Mouse (Mus musculus) splenic B cell, adult 2 months (primary cell): ENCODE measurements around the gene Iqgap1.

ENCODE experiments used
- DNase-seq: peaks from one replicate; pipeline ENCODE4 v3.0.0-alpha.2; 2011; ENCODE audit warnings: low read depth, low spot score
- H3K27me3 ChIP-seq: 2 replicates; pipeline ENCODE4 v1.6.1; 2012; ENCODE audit warnings: mild to moderate bottlenecking, low read length, moderate library complexity, mixed read lengths; ENCODE audit not compliant: control insufficient read depth, poor library complexity, insufficient read depth, severe bottlenecking
- H3K36me3 ChIP-seq: 2 replicates; pipeline ENCODE4 v1.6.1; 2012; ENCODE audit warnings: mild to moderate bottlenecking, low read length, moderate library complexity, mixed read lengths; ENCODE audit not compliant: control insufficient read depth, poor library complexity, insufficient read depth, severe bottlenecking

Iqgap1 gene

DNA sequence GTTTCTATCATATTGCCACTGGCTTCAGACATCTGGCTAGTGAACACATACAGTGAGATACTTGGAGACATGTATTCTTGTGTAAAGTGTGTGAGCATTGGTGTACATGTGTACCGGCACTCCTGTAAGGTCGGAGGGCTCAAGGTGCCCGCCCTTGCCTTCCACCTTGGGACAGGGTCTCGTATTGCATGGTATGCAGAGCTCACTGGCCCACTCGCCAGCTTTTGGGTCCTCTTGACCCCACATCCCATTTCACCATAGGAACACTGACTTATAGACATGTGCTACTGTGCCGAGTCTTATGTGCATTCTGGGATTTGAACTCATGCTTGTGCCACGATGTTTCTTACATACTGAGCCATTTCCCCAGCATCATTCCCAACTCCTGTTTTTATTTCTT is 115.4 kb downstream of the Iqgap1 start:
- Histone ChIP-seq H3K27me3 (no peaks in the 10 kb centered on the region), H3K36me3 (peaks cover 14% of the 10 kb centered on the region)
- DNase-seq: no peak

- no peaks in the 10 kb centered on the region for H3K27me3 ChIP-seq
- H3K36me3 ChIP-seq: no peaks in the 10 kb centered on the region
- DNase-seq: no peak
Observed at GRCm38 (mm10) chr7:80704066-80704465, 121.7 kb downstream of the Iqgap1 start.

GRCm38 (mm10) chr7:80702510-80702909 is 123.3 kb downstream of the Iqgap1 start:
- no peak for DNase-seq
- no peaks in the 10 kb centered on the region for H3K27me3 ChIP-seq

DNA sequence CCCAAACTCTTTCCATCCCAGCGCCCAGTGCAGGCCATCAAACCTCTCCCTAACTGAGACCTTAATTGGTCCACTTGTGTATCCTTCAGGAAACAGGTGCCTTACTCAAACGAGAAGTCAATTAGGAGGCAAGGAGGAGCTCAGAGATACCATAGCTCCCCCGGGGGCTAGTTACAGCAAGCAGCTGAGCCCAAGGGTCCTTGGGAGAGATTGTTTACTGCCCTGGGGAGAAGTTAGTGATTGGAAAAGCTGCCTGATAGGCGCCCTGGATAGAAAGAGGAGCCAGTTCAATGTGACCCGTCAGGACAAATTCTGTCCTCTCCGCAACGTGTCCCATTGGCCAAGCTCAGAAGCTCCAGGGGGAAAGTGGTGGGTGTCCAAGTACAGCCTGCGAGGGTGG is 126.1 kb downstream of the Iqgap1 start:
- DNase-seq: no peak
- Histone ChIP-seq H3K27me3 (no peaks in the 10 kb centered on the region), H3K36me3 (no peaks in the 10 kb centered on the region)

More at GRCm38 (mm10) chr7:80702510-80702909, 123.3 kb downstream of the Iqgap1 start:
- no peaks in the 10 kb centered on the region for H3K36me3 ChIP-seq

- H3K36me3 ChIP-seq: no peaks in the 10 kb centered on the region
- no peak for DNase-seq
- H3K27me3 ChIP-seq: no peaks in the 10 kb centered on the region
Observed at GRCm38 (mm10) chr7:80698940-80699339, 126.8 kb downstream of the Iqgap1 start.

- DNase-seq: no peak
- no peaks in the 10 kb centered on the region for H3K36me3 ChIP-seq
- H3K27me3 ChIP-seq: no peaks in the 10 kb centered on the region
Observed at GRCm38 (mm10) chr7:80697859-80698258, 127.9 kb downstream of the Iqgap1 start.

- Histone ChIP-seq H3K36me3 (no peaks in the 10 kb centered on the region), H3K27me3 (no peaks in the 10 kb centered on the region)
- DNase-seq: no peak
Observed at GRCm38 (mm10) chr7:80696903-80697302, 128.9 kb downstream of the Iqgap1 start.

GRCm38 (mm10) chr7:80696334-80696733 is 129.4 kb downstream of the Iqgap1 start:
- no peaks in the 10 kb centered on the region for H3K36me3 ChIP-seq
- no peak for DNase-seq
- no peaks in the 10 kb centered on the region for H3K27me3 ChIP-seq

- no peak for DNase-seq
- no peaks in the 10 kb centered on the region for H3K27me3 ChIP-seq
- no peaks in the 10 kb centered on the region for H3K36me3 ChIP-seq
Observed at GRCm38 (mm10) chr7:80692472-80692871, 133.3 kb downstream of the Iqgap1 start.

DNA sequence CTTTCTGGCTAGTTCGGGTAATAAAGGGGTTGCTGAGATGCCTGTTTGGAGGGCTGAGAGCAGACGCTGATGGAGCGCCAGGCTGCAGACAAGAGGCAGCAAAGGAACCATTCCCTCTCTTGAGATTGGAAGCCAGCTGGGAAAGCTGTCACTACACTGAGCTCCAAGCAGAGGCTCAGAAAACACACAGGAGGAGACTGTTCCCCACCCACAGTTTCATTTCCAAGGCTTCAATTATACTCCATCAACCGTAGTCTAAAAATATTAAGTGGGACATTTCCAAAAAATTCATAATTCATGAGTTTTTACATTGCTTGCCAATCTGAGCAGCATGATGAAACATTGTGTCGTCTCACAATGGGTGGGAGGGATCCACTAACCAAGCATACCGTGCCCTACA is 134.6 kb downstream of the Iqgap1 start:
- H3K27me3 ChIP-seq: no peaks in the 10 kb centered on the region
- no peaks in the 10 kb centered on the region for H3K36me3 ChIP-seq
- DNase-seq: no peak

DNA sequence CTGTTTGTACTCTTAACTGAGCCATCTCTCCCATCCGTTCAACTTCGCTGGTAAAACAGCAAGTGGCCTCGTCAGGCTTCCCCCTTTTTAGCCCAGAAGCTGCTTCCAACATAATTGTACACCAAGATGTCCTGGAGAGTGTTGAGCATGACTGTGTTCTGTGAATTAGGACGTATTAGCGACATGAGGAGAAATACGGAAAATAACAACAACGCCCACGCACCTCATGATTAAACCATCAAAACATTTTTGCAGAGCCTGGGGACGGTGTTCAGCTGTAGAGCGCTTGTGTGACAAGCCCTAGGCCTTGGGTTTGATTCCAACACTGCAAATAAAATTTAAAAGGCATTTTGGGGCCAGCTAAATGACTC is 136.6 kb downstream of the Iqgap1 start:
- DNase-seq: no peak
- H3K36me3 ChIP-seq: no peaks in the 10 kb centered on the region
- H3K27me3 ChIP-seq: no peaks in the 10 kb centered on the region

DNA sequence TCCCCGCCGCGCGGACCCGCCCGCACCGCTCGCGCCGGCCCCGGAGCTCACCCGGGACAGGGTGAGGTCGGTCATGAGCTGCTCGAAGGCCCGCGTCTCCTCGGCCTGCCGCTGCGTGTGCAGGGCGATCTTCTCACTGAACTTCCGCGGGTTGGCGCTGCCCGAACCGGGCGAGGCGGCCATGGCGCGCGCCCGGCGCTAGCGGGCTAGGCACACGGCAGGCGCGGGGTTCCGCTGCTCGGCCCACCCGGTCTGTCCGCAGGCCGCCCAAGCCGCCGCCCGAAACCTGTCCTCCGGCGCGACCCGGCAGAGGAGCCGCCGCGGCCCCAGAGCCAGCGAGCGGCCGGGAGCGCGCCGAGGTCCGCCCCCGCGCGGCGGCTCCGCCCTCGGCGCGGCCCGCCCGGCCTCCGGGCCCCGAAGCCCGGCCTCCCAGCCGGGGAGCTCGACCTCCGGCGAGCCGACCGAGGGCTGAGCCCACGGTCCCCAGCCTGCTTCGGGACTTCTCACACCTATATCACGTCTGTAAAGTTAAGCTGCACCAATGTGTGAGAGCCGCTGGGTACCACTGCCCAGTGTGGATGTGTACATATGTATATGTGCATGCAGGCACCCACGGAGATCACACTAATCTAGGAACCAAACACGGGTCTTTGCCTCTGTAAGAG is 137.1 kb downstream of the Iqgap1 start, which contains the start of gene Crtc3:
TSS of gene Crtc3 (minus strand) at position 322 of the 665 bp plus-strand sequence.
- H3K36me3 ChIP-seq: no peaks in the 10 kb centered on the region
- peak; percentile 74 for DNase-seq
- no peaks in the 10 kb centered on the region for H3K27me3 ChIP-seq

DNA sequence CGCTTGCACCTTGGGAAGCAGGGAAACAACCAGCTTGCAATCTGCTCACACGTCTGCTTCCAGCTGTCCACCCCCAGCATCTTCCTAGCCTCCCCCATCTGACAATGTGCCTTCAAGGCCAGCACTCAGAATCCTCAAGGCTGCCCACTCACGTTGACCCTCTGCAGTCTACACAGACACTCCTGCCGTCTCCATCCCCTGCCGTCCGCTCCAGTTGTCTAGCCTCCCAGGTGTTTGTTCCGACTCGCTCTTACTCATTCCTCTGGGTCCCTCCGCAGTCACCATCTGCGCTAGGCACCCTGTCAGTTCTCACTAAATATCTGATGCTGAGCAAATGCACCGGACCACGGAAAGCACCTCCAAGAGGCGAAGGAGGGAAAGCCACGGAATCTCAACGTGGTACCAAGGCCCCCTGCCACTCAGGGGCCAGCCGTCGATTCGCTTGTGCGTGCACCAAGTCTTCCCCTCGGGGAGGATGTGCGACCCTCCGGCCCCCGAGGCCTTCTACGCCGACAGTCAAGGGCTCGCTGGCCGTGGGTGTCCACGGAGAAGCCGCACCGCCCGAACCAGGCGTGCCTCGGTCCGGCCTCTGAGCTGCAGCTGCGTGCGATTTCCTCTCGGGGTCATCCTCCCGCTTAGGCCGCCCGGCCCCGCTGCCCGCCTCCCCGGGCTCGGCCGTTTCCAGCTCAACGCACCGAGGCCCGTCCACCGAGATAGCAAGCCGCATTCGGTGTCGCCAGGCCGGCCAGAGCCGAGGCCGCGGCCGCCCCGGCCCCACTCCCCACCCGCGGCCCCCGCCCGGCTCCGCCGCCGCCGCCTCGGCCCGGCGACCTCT is 137.8 kb downstream of the Iqgap1 start:
- Histone ChIP-seq H3K27me3 (no peaks in the 10 kb centered on the region), H3K36me3 (no peaks in the 10 kb centered on the region)
- DNase-seq: peak; percentile 59

GRCm38 (mm10) chr7:80685639-80686038 is 140.1 kb downstream of the Iqgap1 start:
- Histone ChIP-seq H3K36me3 (no peaks in the 10 kb centered on the region), H3K27me3 (no peaks in the 10 kb centered on the region)
- DNase-seq: no peak

GRCm38 (mm10) chr7:80682630-80683029 is 143.1 kb downstream of the Iqgap1 start:
- DNase-seq: no peak
- H3K27me3 ChIP-seq: no peaks in the 10 kb centered on the region
- no peaks in the 10 kb centered on the region for H3K36me3 ChIP-seq
